Mouse (Mus musculus): ENCODE data around the gene Krt84.

Gene Krt84

DNA sequence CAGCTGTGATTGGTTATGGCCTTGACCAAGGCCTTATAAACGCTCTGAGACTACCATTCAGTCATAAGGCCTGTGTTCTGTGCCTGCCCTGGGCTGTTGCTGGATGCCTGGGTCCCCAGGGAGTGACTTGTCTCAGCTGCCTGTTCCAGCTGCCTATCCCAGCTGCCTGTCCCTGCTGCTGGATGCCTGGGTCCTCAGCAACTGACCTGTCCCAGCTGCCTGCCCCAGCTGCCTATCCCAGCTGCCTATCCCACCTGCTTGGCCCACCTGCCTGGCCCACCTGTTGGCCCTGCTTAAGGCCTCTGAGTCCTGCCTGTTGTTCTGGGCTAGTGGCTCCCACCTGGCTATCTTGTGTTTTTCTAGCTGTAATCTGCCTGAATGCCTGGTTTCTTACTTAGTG is 38.4 kb downstream of the Krt84 start:
- DNase-seq: no peak

DNA sequence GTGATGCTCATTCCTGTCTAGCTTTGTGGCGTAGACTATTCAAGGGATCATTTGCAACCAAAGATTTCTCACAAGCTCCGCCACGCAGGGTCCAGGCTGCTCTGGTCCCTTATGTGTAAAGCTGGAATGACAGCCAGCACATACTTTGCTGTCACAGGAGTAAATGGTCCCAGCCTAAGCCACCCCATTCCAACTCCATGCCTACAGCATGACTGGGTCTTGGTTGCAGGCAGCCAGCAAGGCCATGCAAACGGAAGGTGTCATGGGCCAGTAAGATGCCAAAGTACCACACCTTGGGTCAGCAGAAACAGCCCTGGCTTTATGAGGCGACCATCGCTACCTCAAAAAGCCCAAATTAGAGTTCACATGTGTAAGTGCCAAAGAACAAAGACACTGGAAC is 38.9 kb downstream of the Krt84 start:
- no peak for DNase-seq

DNA sequence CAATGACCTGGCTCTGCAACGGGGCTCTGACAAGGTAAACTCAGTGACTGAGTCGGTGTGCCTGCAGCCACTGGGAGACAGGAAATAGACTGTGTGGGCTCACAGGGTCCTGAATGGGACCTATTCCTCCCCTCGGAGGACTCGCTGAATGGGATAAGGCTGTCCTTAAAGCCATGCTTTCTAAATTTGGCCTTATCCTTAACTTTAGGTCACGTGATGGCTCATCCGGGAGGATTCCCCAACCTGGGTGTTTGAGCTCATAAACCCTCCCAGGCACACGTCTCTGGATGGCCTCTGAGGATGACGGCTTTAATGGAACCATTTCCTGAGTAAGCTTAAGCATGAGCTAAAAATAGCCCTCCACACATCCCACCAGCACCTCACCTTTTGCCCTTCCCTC is 39.9 kb downstream of the Krt84 start:
- DNase-seq: no peak

DNA sequence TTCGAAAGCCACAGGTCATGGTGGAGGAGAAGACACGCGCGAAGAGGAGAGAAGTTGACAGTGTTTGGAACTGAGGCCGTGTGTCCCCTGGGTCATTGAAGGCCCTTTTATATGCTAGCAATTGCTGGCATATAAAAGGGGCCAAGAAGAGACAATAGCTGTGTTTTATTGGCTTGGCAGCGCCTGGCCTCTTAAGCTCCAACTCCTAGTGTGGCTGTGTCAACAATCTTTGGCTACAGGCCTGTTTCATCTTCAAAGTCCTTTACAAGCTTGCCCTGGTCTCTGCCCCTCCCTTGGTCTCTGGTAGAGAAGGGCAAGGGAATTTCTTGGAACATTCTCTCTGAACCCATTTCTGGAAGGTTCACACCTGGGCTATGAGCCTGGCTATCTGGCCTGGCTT is 41.2 kb downstream of the Krt84 start, which contains the start of gene Krt83:
Gene Krt83, minus strand, starts transcription at position 82 of the 400 bp plus-strand sequence.
- no peak for DNase-seq

DNA sequence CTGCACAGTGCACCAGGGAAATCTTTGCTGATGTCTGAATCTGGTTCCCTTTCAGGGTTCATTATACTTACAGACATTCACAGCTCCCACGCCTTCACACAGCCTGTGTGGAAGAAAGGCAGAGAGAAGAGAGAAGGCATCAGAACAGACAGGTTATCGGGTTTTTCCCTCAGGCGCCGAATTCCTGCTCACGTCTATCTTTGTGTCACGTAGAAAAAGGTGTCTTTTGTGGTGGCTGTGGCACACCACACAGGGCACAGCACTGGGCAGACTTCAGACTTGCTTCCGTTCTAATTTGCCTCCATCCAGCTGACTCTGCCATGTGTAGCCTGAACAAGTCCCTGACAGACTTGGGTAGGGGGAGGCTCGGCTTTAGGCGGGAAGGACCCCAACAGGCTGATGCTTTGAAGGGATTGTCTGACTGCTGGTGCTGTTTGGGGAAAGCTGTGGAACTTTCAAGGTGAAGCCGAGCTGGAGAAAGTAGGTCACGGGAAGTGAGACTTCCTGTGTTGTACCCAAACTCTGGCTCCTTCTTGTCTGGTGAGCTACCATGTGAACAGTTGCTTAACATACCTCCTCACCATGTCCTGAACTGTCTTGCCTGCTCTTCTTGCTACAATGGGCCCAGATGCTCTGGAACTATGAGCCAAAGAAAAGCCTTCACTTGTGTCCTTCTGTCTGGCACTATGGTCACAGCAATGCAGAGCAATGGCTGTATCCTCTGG is 46.5 kb downstream of the Krt84 start:
- DNase-seq: peak; percentile 19

DNA sequence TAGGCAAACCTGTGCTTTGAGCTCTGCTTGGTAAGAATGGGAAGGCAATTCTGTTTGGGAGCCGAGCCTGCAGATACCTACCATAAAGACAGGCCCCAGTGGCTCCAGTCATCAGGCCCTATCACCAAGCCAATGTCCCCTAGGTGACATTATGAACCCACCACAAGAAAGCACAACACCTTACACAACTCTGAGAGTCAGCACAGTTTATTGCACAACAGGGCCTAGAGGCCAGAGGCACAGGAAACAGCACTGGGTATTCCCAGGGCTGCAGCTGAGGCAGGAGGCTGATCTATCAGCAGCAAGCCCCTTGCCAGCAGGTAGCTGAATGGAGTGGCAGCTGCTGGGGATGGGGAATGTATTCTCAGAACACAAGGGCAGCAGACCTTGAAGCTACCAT is 47.7 kb downstream of the Krt84 start:
- DNase-seq: no peak

DNA sequence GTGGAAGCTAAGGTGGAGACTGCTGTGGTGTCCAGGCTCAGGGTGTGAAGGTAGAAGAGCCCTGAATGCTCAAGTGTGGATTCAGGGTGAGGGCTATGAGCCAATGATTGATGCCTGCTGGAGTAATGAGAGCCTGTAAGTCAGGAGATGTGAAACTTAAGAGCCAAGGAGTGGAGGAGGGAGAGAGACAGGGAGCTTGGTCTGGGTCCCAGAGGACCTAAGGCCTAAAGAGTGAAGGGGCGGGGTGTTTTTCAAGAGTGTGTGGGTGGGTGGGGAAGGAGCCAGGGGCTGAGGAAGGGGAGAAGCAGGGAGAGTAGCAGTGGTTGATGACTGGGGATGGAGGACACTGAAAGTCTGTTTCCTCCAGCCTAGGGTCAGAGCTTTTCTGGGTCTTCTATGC is 49.0 kb downstream of the Krt84 start:
- no peak for DNase-seq

DNA sequence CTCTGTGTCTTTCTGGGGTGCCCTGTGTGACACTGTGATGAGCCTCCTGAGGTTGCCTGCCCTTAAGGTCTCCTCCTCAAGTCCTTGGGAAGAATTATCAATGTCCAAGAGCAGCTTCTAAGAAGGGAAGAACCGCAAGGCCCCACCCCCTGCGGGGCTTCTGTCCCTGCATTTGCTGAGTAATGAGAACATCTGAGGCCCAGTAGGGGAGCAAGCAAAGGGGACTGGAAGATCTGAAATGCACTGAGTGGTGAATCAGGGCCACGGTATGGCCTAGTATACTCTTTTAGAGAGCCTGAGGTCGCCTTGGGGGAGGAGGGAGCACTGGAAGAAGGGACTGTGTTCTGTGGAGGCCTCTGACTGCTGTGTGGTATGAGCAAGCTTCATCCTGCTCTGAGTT is 50.6 kb downstream of the Krt84 start:
- DNase-seq: no peak

DNA sequence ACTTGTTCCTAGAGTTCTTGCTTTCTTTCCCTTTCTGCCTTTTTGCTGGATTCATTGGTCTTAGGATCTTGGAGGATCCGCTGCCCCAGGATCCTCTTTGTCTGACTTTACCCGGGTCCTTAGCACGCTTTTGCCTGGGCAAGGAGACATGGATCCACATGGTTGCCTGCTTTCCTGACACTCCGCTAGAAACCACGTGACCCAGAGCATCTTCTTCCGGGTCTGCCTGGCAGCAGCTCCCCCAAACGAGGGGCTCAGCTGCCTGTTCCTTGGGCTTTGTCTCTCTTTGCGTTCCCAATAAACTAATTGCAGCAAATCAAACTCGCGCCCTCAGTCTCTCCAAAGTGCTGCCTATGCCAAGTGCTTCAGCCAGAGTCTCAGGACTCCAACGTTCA is 53.0 kb downstream of the Krt84 start:
- DNase-seq: no peak

DNA sequence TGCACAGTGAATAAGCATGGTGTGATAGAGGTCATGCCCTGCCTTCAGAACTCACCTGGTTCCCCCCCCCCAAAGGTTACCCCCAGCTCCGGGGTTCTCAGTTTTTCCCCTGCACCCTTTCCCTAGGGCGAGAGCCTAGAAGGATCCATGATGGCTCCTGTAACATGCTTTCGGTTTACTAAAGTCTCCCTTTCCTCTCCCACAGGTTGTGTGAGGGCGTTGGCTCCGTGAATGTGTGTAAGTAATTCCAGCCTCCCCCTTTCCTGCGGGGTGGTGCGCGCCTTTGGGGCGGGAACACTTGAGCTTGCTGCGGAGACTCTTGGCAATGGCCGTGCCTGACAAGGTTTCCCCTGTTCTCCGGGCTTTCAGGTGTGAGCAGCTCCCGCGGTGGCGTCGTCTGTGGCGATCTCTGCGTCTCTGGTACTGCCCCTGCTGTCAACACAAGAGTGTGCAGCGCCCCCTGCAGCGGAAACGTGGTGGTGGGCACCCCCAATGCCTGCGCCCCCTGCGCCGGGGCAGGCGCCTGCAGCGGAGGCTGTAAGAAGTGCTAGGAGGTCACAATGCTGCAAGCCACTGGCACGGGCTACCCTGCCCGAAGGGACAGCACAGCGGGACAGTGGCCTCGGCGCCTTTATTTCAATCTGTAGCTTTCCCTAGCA is 53.5 kb downstream of the Krt84 start:
- DNase-seq: peak; percentile 28
